Comparison of ENCODE assay signal across 18 mouse cellular contexts in the genomic region with DNA sequence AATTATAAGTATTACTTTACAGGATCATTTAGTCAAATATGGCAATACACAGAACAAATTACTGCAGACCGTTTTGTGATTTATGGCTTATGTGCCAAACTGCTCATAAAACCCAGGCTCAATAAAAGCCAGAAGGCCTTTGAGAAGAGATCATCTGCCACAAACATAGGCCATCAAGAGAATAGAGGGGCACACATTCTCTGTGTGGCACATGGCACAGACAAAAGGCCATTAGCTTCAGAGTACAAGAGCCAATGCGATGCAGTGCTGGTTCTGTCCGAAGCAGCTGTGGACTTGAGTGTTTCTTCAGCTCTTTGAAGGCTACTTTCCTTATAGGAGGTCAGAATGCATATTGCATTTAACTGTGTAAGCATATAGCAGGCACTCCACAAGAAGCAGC.
DNase-seq lines count a peak whose midpoint lies in the region; ATAC-seq lines count a peak whose summit lies in the region.
"Had no signal": no experiment of that assay in that cellular context is flagged by ENCODE, and none has a peak within 500 bp of the region (broad histone marks: within the 10 kb centered on the region; RNA-seq: fewer than 3 reads in every experiment).

No protein-coding gene starts in this region.

- H3K9me3 ChIP-seq in hindbrain, embryonic 13.5 days, result no peaks in the 10 kb centered on the region
- H3K9me3 ChIP-seq in hindbrain, embryonic 11.5 days (ENCODE audit: control insufficient read depth, low read length), result no peaks in the 10 kb centered on the region
- no peaks in the 10 kb centered on the region for H3K9me3 ChIP-seq in neural tube, embryonic 11.5 days (ENCODE audit: control insufficient read depth, low read length)
- H3K9me3 ChIP-seq in neural tube, embryonic 13.5 days, result no peaks in the 10 kb centered on the region
- H3K9me3 ChIP-seq: embryonic facial prominence, embryonic 12.5 days; forebrain, embryonic 15.5 days; heart, embryonic 15.5 days had no signal

- 0 out of 2 replicates have a peak, but pooled peaks have one; percentile 32 for ATAC-seq in hindbrain, embryonic 13.5 days (ENCODE audit: low FRiP score)
- no peak for ATAC-seq in hindbrain, embryonic 11.5 days (ENCODE audit: low FRiP score)
- ATAC-seq in neural tube, embryonic 11.5 days (ENCODE audit: insufficient read depth, low FRiP score, low TSS enrichment), result peak; percentile 51
- peak; percentile 85 for ATAC-seq in neural tube, embryonic 13.5 days (ENCODE audit: low read depth)
- ATAC-seq: forebrain, embryonic 15.5 days; inflammation-experienced regulatory T-cells, adult 6 months had no signal

- H3K27ac ChIP-seq in hindbrain, embryonic 13.5 days, result no peak overlapping the region
- H3K27ac ChIP-seq in hindbrain, embryonic 11.5 days (ENCODE audit: low read depth, low read length), result no peak overlapping the region
- no peak overlapping the region for H3K27ac ChIP-seq in neural tube, embryonic 11.5 days (ENCODE audit: low read depth, low read length)
- H3K27ac ChIP-seq in neural tube, embryonic 13.5 days (replicated peaks), result 0 out of 2 replicates have a peak overlapping the region, but pooled peaks have one; percentile 7
- H3K27ac ChIP-seq: embryonic facial prominence, embryonic 12.5 days; forebrain, embryonic 15.5 days; heart, adult 2 months; heart, embryonic 15.5 days had no signal

- H3K27me3 ChIP-seq in hindbrain, embryonic 13.5 days, result no peaks in the 10 kb centered on the region
- H3K27me3 ChIP-seq in hindbrain, embryonic 11.5 days (ENCODE audit: control insufficient read depth, insufficient read depth, low read length), result no peaks in the 10 kb centered on the region
- no peaks in the 10 kb centered on the region for H3K27me3 ChIP-seq in neural tube, embryonic 11.5 days (ENCODE audit: control insufficient read depth, insufficient read depth, low read length)
- H3K27me3 ChIP-seq in neural tube, embryonic 13.5 days, result no peaks in the 10 kb centered on the region
- H3K27me3 ChIP-seq: embryonic facial prominence, embryonic 12.5 days; forebrain, embryonic 15.5 days; heart, embryonic 15.5 days had no signal

- H3K36me3 ChIP-seq in hindbrain, embryonic 13.5 days, result no peaks in the 10 kb centered on the region
- no peaks in the 10 kb centered on the region for H3K36me3 ChIP-seq in hindbrain, embryonic 11.5 days (ENCODE audit: control insufficient read depth, insufficient read depth, low read length)
- H3K36me3 ChIP-seq in neural tube, embryonic 11.5 days (ENCODE audit: control insufficient read depth, insufficient read depth, low read length), result no peaks in the 10 kb centered on the region
- no peaks in the 10 kb centered on the region for H3K36me3 ChIP-seq in neural tube, embryonic 13.5 days
- H3K36me3 ChIP-seq: embryonic facial prominence, embryonic 12.5 days; forebrain, embryonic 15.5 days; heart, embryonic 15.5 days had no signal

- no peak overlapping the region for H3K4me3 ChIP-seq in hindbrain, embryonic 13.5 days
- no peak overlapping the region for H3K4me3 ChIP-seq in hindbrain, embryonic 11.5 days (ENCODE audit: low read depth, low read length)
- no peak overlapping the region for H3K4me3 ChIP-seq in neural tube, embryonic 11.5 days (ENCODE audit: low read depth, low read length)
- H3K4me3 ChIP-seq in neural tube, embryonic 13.5 days, result no peak overlapping the region
- H3K4me3 ChIP-seq: embryonic facial prominence, embryonic 12.5 days; forebrain, embryonic 15.5 days; heart, adult 2 months; heart, embryonic 15.5 days had no signal

- 68% methylated on average over 3 of the region's 3 CpGs for WGBS in hindbrain, embryonic 13.5 days
- WGBS in hindbrain, embryonic 11.5 days, result 90% methylated on average over 3 of the region's 3 CpGs
- 50% methylated on average over 3 of the region's 3 CpGs for WGBS in neural tube, embryonic 11.5 days
- WGBS in neural tube, embryonic 13.5 days, result 27% methylated on average over 3 of the region's 3 CpGs

- H3K4me2 ChIP-seq in hindbrain, embryonic 13.5 days, result no peak overlapping the region
- no peak overlapping the region for H3K4me2 ChIP-seq in hindbrain, embryonic 11.5 days (replicated peaks; ENCODE audit: low read depth, low read length)
- no peak overlapping the region for H3K4me2 ChIP-seq in neural tube, embryonic 11.5 days (ENCODE audit: low read depth)
- H3K4me2 ChIP-seq in neural tube, embryonic 13.5 days, result no peak overlapping the region
- H3K4me2 ChIP-seq: embryonic facial prominence, embryonic 12.5 days; forebrain, embryonic 15.5 days; heart, embryonic 11.5 days; heart, embryonic 15.5 days had no signal

- DNase-seq in hindbrain, embryonic 11.5 days (ENCODE audit: low spot score), result no peak
- DNase-seq in neural tube, embryonic 11.5 days (ENCODE audit: low spot score), result peak; percentile 10
- no peak for DNase-seq in neural tube, embryonic 10.5 days (ENCODE audit: extremely low spot score, low spot score)
- no peak for DNase-seq in adrenal gland, adult 2 months
- no peak for DNase-seq in cerebellum, adult 11-12 months
- DNase-seq: adrenal gland, postnatal 14 days; cerebellum, adult 2 months; cerebellum, postnatal 10 days; gastrocnemius, postnatal 14 days; heart, adult 2 months; heart, postnatal 14 days had no signal

- no peak overlapping the region for H3K9ac ChIP-seq in hindbrain, embryonic 13.5 days
- H3K9ac ChIP-seq in hindbrain, embryonic 11.5 days (ENCODE audit: low read depth, low read length), result no peak overlapping the region
- H3K9ac ChIP-seq in neural tube, embryonic 11.5 days (ENCODE audit: low read length), result no peak overlapping the region
- H3K9ac ChIP-seq in neural tube, embryonic 13.5 days, result no peak overlapping the region
- H3K9ac ChIP-seq: embryonic facial prominence, embryonic 12.5 days; forebrain, embryonic 15.5 days; heart, embryonic 15.5 days had no signal

- H3K4me1 ChIP-seq in hindbrain, embryonic 13.5 days (replicated peaks), result peaks cover 5% of the 10 kb centered on the region; the same call in 1 of the 2 replicates
- H3K4me1 ChIP-seq in hindbrain, embryonic 11.5 days (replicated peaks; ENCODE audit: control insufficient read depth, insufficient read depth, low read length), result no peaks in the 10 kb centered on the region
- H3K4me1 ChIP-seq in neural tube, embryonic 11.5 days (ENCODE audit: control insufficient read depth, insufficient read depth, low read length), result no peaks in the 10 kb centered on the region
- peaks cover 10% of the 10 kb centered on the region for H3K4me1 ChIP-seq in neural tube, embryonic 13.5 days (replicated peaks)
- H3K4me1 ChIP-seq: embryonic facial prominence, embryonic 12.5 days; forebrain, embryonic 15.5 days; heart, embryonic 15.5 days had no signal
